Mouse (Mus musculus) macrophage (primary cell): ENCODE data around the gene AC124502.3. TPM values are rescaled to one million over a fixed set of nuclear protein-coding genes. Genes with fewer than 3 reads are reported as not detected.
"Not testable (repeated sequence)": the region's sequence is repeated elsewhere in the genome, so short reads cannot be mapped to it uniquely, and the experiment has no call there.

ENCODE experiments used
- H3K27ac ChIP-seq: fragments of 350-480 bp; formaldehyde crosslinking; 2 replicates; pipeline ENCODE4 v1.9.0; 2021
- H3K36me3 ChIP-seq: fragments of 350-480 bp; formaldehyde crosslinking; 2 replicates; pipeline ENCODE4 v1.9.0; 2021; ENCODE audit errors: inconsistent target
- H3K4me3 ChIP-seq: fragments of 350-480 bp; formaldehyde crosslinking; 2 replicates; pipeline ENCODE4 v1.9.0; 2021; ENCODE audit errors: inconsistent target
- H3K79me2 ChIP-seq: fragments of 350-480 bp; formaldehyde crosslinking; 2 replicates; pipeline ENCODE4 v1.9.0; 2021; ENCODE audit errors: inconsistent target
- WGBS: methylation state at CpG from one replicate; pipeline ENCODE4 v1.1.7; 2026; ENCODE audit warnings: inconsistent platforms; ENCODE audit not compliant: missing documents; 5-methylcytosine and 5-hydroxymethylcytosine counted together
- polyA plus RNA-seq: library from polyadenylated mRNA; stranded (reverse); fragments of 250-400 nt; gene quantifications from 3 replicates; pipeline ENCODE4 v1.2.4, GENCODE M21; 2018; ENCODE audit warnings: inconsistent platforms
- total RNA-seq, 78 experiments: library from RNA; depleted of rRNA; stranded (reverse); fragments of 250-400 nt; gene quantifications; 1 replicate in 9 of 78; 2 replicates in 24 of 78; 3 replicates in 43 of 78; 4 replicates in 2 of 78; pipeline ENCODE4 v1.2.4; 2018; ENCODE audit warnings: inconsistent platforms in 56 of 78

AC124502.3 gene
- total RNA-seq (2018; cell fraction: chromatin; rRNA removed): 1 to 10 TPM in 14 of 26 experiments, under 1 TPM in 10, not detected in 2; 0.16 to 2.8 (median 1.2) TPM
- total RNA-seq (2018; cell fraction: cytosol; rRNA removed): 1 to 10 TPM in 20 of 26 experiments, under 1 TPM in 6; 0.51 to 3.3 (median 1.5) TPM
- 1 to 10 TPM in 15 of 26 experiments, under 1 TPM in 7, not detected in 4; 0.36 to 3.9 (median 1.1) TPM for total RNA-seq (2018; cell fraction: nucleus; rRNA removed)
- 0.76 to 2.0 TPM (median 0.80 TPM) in 3 replicates for polyA plus RNA-seq

DNA sequence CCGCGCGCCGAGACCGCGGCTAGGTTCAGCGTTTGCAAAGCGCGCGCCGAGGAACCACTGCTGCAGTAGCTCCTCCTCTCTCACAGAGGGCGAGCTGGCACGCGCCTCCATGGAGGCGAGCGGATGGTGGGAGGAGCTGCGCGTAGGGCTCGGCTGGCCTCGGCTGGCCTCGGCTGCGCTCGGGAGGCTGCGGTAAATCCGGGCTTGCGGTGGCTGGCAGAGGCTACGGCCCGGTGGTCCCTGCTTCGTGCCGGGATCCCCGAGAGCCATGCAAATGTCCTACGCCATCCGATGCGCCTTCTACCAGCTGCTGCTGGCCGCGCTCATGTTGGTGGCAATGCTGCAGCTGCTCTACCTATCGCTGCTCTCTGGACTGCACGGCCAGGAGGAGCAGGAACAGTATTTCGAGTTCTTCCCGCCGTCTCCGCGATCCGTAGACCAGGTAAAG, at the start of gene AC124502.3, which contains the start of gene B4gat1:
TSS of gene AC124502.3 (plus strand) at position 183 of the 448 bp plus-strand sequence.
TSS of gene B4gat1 (plus strand) at position 118 of the 448 bp plus-strand sequence.
- Histone ChIP-seq H3K27ac (peak within 1 kb of the TSS; percentile 38), H3K4me3 (peak within 1 kb of the TSS; percentile 92), H3K79me2 (peaks cover 38% of the 10 kb centered on the region), H3K36me3 (no peaks in the 10 kb centered on the region)
- WGBS: under 1% methylated on average over 33 of the region's 44 CpGs

GRCm38 (mm10) chr19:4989013-4989412, 49.7 kb upstream of the AC124502.3 start:
- Histone ChIP-seq H3K36me3 (no peaks in the 10 kb centered on the region), H3K4me3 (no peak overlapping the region), H3K27ac (no peak overlapping the region), H3K79me2 (no peaks in the 10 kb centered on the region)
- 10% methylated on average over 13 of the region's 13 CpGs for WGBS

GRCm38 (mm10) chr19:4989434-4990255, 49.0 kb upstream of the AC124502.3 start:
- WGBS: 35% methylated on average over 42 of the region's 47 CpGs
- no peak overlapping the region for H3K27ac ChIP-seq
- H3K79me2 ChIP-seq: no peaks in the 10 kb centered on the region
- no peaks in the 10 kb centered on the region for H3K36me3 ChIP-seq
- H3K4me3 ChIP-seq: no peak overlapping the region

DNA sequence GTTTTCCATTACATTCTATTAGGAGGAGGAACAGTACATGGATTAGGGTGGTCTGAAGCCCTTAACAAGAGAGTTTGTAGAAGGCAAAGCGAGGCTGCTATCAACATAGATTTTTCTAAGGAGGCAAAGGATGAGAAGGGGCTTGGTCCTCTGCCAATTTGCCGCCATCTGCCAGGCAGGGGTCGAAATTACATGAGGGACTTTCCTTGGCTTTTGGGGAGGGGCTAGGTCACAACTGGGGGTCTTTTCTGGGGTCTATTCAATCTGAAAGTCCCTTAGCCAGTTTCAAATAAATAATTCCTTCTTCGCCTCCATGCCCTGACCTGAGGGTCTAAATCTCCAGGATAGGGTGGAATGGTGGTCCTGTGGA, 48.5 kb upstream of the AC124502.3 start, which contains the start of gene Npas4:
TSS of gene Npas4 (minus strand) at position 61 of the 370 bp plus-strand sequence.
- H3K79me2 ChIP-seq: no peaks in the 10 kb centered on the region
- no peak within 1 kb of the TSS for H3K4me3 ChIP-seq
- no peak within 1 kb of the TSS for H3K27ac ChIP-seq
- H3K36me3 ChIP-seq: no peaks in the 10 kb centered on the region
- 27% methylated on average over 4 of the region's 4 CpGs for WGBS

GRCm38 (mm10) chr19:4990716-4991115, 48.0 kb upstream of the AC124502.3 start:
- H3K79me2 ChIP-seq: no peaks in the 10 kb centered on the region
- no peak overlapping the region for H3K4me3 ChIP-seq
- H3K36me3 ChIP-seq: no peaks in the 10 kb centered on the region
- WGBS: 5% methylated on average over 22 of the region's 22 CpGs
- H3K27ac ChIP-seq: no peak overlapping the region

GRCm38 (mm10) chr19:4992371-4992770, 46.3 kb upstream of the AC124502.3 start:
- WGBS: 18% methylated on average over 8 of the region's 8 CpGs

GRCm38 (mm10) chr19:4992904-4993303, 45.8 kb upstream of the AC124502.3 start:
- 3% methylated on average over 9 of the region's 9 CpGs for WGBS

More at GRCm38 (mm10) chr19:4992371-4992770, 46.3 kb upstream of the AC124502.3 start:
- no peaks in the 10 kb centered on the region for H3K79me2 ChIP-seq
- no peaks in the 10 kb centered on the region for H3K36me3 ChIP-seq
- no peak overlapping the region for H3K27ac ChIP-seq
- H3K4me3 ChIP-seq: no peak overlapping the region

DNA sequence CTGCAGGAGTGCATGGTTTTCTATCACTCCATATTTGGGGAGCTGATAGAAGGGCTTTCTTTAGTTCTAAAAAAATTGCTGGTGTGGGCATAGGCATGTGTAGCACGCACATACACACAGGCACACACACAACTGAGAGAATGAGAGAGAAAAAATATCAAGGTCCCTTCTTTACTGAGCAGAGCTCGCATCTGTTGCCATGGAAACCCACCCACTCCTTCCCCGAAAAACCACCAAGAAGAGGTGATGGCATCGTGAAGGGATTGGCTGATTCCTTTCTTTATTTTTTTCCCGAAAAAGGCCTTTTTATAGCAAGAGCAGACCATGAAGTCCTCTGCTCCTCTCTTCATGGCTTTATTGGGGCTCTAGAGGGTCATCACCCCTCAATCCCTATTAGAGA, 44.6 kb upstream of the AC124502.3 start:
- no peaks in the 10 kb centered on the region for H3K79me2 ChIP-seq
- WGBS: 63% methylated on average over 5 of the region's 5 CpGs
- no peaks in the 10 kb centered on the region for H3K36me3 ChIP-seq
- H3K4me3 ChIP-seq: no peak overlapping the region
- no peak overlapping the region for H3K27ac ChIP-seq

More at GRCm38 (mm10) chr19:4992904-4993303, 45.8 kb upstream of the AC124502.3 start:
- Histone ChIP-seq H3K4me3 (no peak overlapping the region), H3K36me3 (no peaks in the 10 kb centered on the region), H3K79me2 (no peaks in the 10 kb centered on the region), H3K27ac (no peak overlapping the region)

DNA sequence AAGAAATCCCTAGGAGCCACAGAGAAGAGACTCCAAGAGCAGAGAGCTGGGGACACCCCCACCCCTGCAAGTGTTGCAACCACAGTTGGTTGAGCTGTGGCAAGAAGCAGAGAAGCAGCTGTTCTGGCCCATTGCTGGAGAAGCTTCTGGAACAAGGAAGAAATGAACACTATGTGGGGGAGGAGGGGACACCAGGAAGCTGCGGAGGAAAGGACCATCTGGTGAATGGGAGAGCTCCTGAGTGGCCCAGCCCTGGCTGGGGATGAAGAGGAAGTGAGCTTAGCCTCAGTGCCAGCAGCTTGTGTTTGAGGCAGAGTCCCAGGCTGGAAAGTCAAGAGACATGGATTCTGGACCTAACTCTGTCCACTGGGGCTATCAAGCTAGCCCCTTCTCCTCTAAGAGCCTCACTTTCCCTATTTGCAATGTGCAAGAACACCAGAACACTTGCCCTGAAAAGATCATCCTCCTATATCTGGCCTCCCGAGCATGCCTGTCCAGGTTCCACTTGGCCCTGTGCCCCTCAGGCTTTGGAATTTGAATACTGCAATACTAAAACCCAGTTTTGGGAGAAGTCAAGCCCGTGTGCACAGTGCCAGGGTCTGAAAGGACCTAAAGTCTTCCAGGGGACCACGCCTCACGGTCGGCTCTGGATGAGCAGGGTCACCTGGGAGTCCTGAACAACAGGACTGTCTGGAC, 39.1 kb upstream of the AC124502.3 start:
- WGBS: 63% methylated on average over 6 of the region's 6 CpGs
- no peaks in the 10 kb centered on the region for H3K36me3 ChIP-seq
- H3K4me3 ChIP-seq: no peak overlapping the region
- no peaks in the 10 kb centered on the region for H3K79me2 ChIP-seq
- H3K27ac ChIP-seq: no peak overlapping the region

DNA sequence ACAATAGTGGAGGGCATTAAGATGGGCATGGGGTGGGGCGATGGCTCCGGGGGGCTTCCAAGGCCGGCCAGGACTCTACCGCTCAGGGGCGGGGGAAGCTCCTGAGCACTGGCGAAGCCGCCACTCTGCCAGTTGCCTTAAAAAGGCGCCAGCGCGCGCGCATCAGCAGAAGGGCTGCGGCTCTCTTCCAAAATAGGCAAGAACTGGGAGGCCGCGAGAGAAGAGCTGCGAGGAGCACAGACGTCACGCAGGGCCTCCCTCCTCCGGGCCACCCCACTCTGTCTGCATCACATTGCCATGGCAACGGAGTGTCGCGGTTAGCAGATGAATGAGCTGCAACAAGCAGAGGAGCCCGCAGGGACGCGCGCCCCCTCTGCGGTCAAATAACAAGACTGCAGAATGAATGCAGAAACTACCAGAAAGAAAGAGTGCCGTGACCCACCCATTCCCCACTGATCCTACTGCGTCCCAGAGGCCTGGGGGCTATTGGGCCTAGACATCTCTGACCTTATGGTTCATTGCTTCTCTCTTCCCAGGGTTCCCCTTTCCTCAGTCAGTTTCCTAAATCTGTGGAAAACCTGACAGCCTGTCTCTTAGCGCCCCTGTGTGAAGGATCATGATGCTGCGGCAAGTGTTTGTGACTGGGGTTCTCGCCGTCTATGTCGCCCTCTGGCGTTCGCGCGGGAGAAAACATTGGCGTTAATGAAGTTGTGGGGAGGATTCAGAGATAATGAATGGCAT, 36.9 kb upstream of the AC124502.3 start:
- H3K36me3 ChIP-seq: no peaks in the 10 kb centered on the region
- 3% methylated on average over 39 of the region's 39 CpGs for WGBS
- no peak overlapping the region for H3K27ac ChIP-seq
- H3K4me3 ChIP-seq: no peak overlapping the region
- no peaks in the 10 kb centered on the region for H3K79me2 ChIP-seq

- H3K4me3 ChIP-seq, H3K27ac ChIP-seq, H3K36me3 ChIP-seq, H3K79me2 ChIP-seq: not testable (repeated sequence)
- 40% methylated on average over 2 of the region's 2 CpGs for WGBS
Observed at GRCm38 (mm10) chr19:5003644-5004043, 35.0 kb upstream of the AC124502.3 start.

DNA sequence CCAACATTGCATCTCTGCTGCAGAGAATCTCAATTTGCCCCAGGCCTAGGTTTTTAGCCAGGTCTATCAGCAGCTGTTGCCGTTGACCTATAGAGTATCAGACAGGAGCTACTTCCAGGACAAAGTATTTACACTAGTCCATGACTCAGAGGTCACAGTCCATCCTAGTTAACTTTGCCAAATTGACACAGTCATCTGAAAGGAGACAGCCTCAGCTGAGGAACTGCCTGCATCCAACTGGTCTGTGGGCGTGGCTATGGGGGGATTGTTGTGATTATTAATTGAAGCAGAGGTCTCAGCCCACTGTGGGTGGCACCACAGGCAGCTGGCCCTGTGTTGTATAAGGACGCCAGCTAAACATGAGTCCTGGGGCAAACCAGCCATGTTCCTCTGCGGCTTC, 33.8 kb upstream of the AC124502.3 start:
- no peak overlapping the region for H3K4me3 ChIP-seq
- WGBS: 81% methylated on average over 4 of the region's 4 CpGs

DNA sequence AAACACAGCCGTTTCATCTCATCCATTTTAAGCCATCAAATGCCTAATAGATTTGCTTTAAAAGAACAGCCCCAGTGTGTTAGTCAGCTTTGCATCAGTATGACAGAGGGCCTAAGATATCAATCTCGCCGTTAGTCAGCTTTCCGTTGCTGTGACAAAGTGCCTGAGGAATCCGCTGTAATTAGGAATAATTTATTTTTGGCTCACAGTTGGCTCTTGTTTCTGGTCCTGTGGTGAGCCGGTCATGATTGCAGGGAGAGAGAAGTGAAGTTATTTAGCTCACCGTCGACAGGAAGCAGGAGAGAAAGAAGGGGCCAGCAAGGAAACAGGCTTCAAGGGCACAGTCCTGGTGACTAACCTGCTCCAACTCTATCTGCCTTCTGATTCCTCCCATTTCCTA, 25.6 kb upstream of the AC124502.3 start:
- Histone ChIP-seq H3K36me3 (no peaks in the 10 kb centered on the region), H3K79me2 (no peaks in the 10 kb centered on the region), H3K4me3 (no peak overlapping the region), H3K27ac (no peak overlapping the region)
- WGBS: 51% methylated on average over 8 of the region's 8 CpGs

More for the DNA sequence above, 33.8 kb upstream of the AC124502.3 start:
- Histone ChIP-seq H3K36me3 (no peaks in the 10 kb centered on the region), H3K27ac (no peak overlapping the region), H3K79me2 (no peaks in the 10 kb centered on the region)

DNA sequence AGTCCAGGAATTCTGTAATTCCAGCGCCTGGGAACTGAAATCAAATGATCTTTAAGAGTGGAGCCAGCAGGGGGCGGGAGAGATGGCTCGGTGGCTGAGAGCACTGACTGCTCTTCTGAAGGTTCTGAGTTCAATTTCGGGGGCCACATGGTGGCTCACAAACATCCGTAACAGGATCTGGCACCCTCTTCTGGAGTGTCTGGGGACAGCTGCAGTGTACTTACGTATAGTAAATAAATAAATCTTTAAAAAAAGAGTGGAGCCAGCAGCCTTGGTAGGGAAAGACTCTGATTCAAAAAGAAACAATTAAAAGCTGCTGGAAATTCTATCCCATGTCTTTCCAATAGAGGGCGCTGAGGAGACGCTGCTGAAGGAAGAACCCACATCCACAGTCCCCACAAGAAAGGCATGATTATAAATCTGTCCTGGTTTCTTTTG, 23.7 kb upstream of the AC124502.3 start:
- Histone ChIP-seq H3K79me2 (no peaks in the 10 kb centered on the region), H3K4me3 (no peak overlapping the region), H3K36me3 (no peaks in the 10 kb centered on the region), H3K27ac (no peak overlapping the region)
- WGBS: 12% methylated on average over 8 of the region's 8 CpGs
